Mouse (Mus musculus) kidney, adult 2 months (tissue): Measurements from ENCODE around the gene Naip2. TPM values are rescaled to one million over a fixed set of nuclear protein-coding genes. Genes with fewer than 3 reads are reported as not detected.

Experiments
- DNase-seq: peaks from one replicate; pipeline ENCODE4 v3.0.0; 2021
- H3K27ac ChIP-seq: fragments of 200-500 bp; 2 replicates; pipeline ENCODE4 v1.5.1; 2012; ENCODE audit warnings: low read depth, low read length, control low read depth, inconsistent platforms; ENCODE audit not compliant: insufficient read depth
- H3K27me3 ChIP-seq: fragments of 200-500 bp; replicated peaks from 2 replicates; pipeline ENCODE4 v1.6.1; 2012; ENCODE audit warnings: mild to moderate bottlenecking, moderate library complexity, low read length, inconsistent platforms; ENCODE audit not compliant: control insufficient read depth, insufficient read depth
- H3K36me3 ChIP-seq: fragments of 200-500 bp; 2 replicates; pipeline ENCODE4 v1.6.1; 2012; ENCODE audit warnings: mild to moderate bottlenecking, moderate library complexity, low read length, inconsistent platforms; ENCODE audit not compliant: control insufficient read depth, insufficient read depth
- H3K4me1 ChIP-seq: fragments of 200-500 bp; 2 replicates; pipeline ENCODE4 v1.6.1; 2011; ENCODE audit warnings: low read length; ENCODE audit not compliant: control insufficient read depth, insufficient read depth
- H3K4me3 ChIP-seq: fragments of 200-500 bp; 2 replicates; pipeline ENCODE4 v1.5.1; 2011; ENCODE audit warnings: mild to moderate bottlenecking, low read depth, low read length, control low read depth; ENCODE audit not compliant: insufficient read depth
- CTCF ChIP-seq: fragments of 200-500 bp; conservative IDR thresholded peaks from 2 replicates; pipeline ENCODE4 v1.5.1; 2011; ENCODE audit warnings: low read depth, mild to moderate bottlenecking, control low read depth, low read length, moderate library complexity, mixed read lengths; ENCODE audit not compliant: insufficient read depth, insufficient read length
- POLR2A ChIP-seq: fragments of 200-500 bp; IDR thresholded peaks from one replicate; pipeline ENCODE4 v1.6.1; 2011; ENCODE audit warnings: low read depth, low read length, control low read depth
- WGBS: fragments of 180-500 bp; shearing (Covaris S2); methylation state at CpG from one replicate; pipeline ENCODE4 v1.1.7; 2018; 5-methylcytosine and 5-hydroxymethylcytosine counted together
- polyA plus RNA-seq: library from polyadenylated mRNA; depleted of rRNA; stranded (reverse); fragments of >200 nt; gene quantifications from 2 replicates; pipeline ENCODE4 v1.2.3, GENCODE M21; 2012

Gene Naip2
- polyA plus RNA-seq, 1 experiment = 1.0 TPM

DNA sequence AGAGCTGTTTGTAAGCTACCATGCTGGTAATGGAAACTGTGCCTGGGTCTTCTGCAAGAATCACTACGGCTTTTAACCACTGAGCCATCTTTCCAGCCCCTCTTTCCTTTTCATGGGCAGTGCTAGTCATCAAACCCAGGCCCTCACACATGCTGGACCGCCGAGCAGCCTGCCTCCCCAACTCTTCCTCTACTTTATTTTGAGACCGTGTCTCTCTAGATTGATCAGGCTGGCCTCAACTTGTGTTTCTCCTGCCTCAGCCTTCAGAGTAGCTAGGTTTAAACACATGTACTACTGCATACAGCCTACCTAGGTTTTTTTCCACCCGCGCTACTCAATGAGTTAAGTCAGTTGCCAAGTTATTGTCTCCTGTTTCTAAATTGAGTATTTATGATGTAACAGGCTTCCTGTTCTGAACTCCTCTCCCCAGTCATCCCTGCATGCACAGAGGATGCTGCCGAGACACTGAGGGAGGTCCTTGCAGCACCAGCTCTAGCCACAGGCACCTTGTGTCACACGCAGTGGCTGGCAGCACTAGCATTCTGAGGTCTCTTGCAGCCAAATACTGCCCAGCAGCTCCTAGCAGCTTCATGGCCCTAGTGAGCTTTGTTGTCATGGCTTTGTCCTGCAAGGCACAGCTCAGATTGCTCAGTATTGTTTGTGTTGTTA, 60.1 kb downstream of the Naip2 start:
- peaks cover 4% of the 10 kb centered on the region; the same call in 1 of the 2 replicates for H3K4me1 ChIP-seq
- H3K27ac ChIP-seq = no peak overlapping the region
- H3K36me3 ChIP-seq = no peaks in the 10 kb centered on the region; the same call in none of the 2 replicates
- WGBS = 75% methylated on average over 8 of the region's 8 CpGs
- no peaks in the 10 kb centered on the region for H3K27me3 ChIP-seq
- DNase-seq = no peak
- TF ChIP-seq POLR2A (no peak), CTCF (no peak)
- no peak overlapping the region for H3K4me3 ChIP-seq

DNA sequence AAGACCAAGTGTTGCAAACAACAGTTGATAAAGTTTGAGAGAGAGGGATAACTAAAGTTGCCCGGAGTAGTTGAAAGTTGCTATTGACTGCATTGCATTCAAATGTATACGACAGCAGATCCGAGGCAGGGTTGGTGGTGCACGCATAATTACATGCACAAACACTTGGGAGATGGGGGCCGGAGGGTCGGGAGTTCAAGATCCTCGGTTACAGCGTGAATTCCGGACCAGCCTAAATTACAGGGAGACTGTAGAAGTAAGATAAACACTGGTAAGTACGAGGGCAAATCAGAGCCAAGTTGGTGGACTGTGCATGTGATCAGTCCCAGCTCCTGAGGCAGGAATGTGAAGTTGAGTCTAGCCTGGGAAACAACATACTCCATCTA, 76.6 kb downstream of the Naip2 start:
- 2% methylated on average over 10 of the region's 10 CpGs for WGBS
- Histone ChIP-seq H3K4me1 (no peaks in the 10 kb centered on the region; the same call in 1 of the 2 replicates), H3K27me3 (no peaks in the 10 kb centered on the region), H3K27ac (no peak overlapping the region), H3K36me3 (peaks cover 2% of the 10 kb centered on the region), H3K4me3 (peak overlapping the region; percentile 99)
- no peak for TF ChIP-seq POLR2A
- TF ChIP-seq CTCF = no peak
- DNase-seq = no peak

DNA sequence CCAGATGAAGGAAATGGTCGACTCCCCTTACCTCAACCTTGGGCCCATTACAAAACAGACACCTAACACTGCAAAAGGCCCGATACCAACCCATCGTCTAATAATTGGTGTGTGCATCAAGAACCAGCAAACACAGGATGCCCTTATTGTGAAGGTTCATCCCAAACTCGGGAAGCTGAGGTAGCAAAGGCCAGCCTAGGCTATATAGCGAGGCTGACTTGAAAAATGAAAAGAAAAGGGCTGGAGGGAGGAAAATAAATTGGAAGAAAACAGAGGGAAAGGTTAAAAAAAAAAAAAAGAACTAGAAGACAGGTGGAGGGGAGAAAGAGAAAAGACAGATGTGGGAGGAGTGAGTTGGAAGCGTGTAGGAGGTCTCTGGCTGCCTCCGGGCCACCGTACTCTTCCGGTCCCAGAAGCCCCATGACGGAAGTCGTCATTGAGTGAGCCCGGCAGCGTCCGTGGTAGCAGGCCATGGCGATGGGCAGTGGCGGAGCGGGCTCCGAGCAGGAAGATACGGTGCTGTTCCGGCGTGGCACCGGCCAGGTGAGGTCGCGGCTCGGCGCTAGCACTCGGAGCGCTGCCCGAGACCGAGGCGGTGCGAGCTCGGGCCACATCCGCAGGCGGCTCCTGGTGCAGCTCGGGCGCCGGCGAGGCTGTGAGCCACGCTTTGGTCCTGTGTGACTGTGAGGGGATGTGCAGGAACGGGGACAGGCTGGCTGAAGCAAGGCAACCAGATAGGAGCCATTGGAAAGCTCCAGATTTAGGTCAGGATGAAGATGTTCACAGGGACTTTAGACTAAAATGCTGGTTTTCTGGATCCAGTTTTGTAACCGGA, 77.3 kb downstream of the Naip2 start, which contains the start of gene Smn1:
Gene Smn1 (plus strand): TSS at position 430 of the 835 bp plus-strand sequence.
- 4% methylated on average over 42 of the region's 42 CpGs for WGBS
- peak; percentile 98 for DNase-seq
- Histone ChIP-seq H3K4me1 (no peaks in the 10 kb centered on the region; the same call in 1 of the 2 replicates), H3K36me3 (peaks cover 2% of the 10 kb centered on the region), H3K27ac (no peak within 1 kb of the TSS), H3K27me3 (no peaks in the 10 kb centered on the region), H3K4me3 (peak within 1 kb of the TSS; percentile 99)
- TF ChIP-seq CTCF = no peak
- peak; percentile 54 for TF ChIP-seq POLR2A

DNA sequence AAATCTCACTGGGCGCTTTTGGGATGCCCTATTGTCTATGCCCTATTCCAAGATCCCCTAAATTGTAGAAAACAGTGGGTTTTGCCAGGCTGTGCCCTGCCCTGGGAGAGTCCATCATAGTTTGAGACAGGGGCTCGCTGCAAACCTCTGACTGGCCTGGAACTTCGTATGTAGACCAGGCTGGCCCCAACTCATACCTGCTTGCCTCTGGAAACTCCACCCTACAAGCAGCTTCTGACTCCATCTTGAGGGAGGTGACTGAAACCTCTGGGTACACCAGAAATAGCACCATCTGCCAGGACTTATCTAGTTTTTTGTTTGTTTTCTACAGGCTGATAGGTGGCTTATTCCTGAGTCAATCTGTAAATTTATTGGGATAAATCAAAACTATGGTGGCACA, 77.9 kb downstream of the Naip2 start:
- TF ChIP-seq POLR2A (no peak), CTCF (no peak)

DNA sequence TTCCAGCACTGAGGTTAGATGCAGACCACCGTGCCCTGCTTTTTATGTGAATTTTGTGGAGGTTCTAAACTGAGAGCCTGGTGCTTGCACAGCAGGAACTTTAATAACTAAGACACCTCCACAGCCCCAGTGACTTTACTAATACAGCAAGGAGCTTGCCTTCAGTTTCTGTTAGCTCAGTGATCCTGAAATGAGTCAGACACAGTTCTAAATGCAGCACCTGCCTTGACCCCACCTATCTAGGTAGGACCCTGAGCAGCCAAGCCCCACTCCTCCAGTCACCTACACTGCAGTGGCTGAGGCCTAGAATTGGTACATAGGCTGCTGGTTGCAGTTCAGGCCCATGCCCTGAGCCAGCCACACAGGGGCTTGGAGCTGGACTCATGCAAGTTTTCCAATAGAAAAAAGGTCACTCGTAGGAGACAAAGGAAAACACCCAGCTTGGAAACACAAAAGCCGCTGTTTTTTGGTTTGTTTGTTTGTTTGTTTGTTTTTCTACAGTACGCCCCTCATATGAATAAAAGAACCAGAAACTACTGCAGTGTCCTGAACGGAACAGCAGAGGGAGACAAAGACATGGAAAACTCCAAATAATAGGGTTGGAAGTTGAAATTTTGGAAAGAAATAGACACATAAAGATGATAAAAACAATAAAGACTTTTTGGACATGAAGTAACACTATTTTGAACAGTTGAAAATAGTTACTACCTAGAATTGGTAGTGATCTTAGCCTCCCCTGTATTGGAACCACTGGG, 89.5 kb downstream of the Naip2 start:
- Histone ChIP-seq H3K27ac (no peak overlapping the region), H3K4me3 (no peak overlapping the region), H3K36me3 (no peaks in the 10 kb centered on the region), H3K27me3 (no peaks in the 10 kb centered on the region), H3K4me1 (no peaks in the 10 kb centered on the region)
- 35% methylated on average over 5 of the region's 5 CpGs for WGBS
- no peak for DNase-seq
- TF ChIP-seq CTCF = no peak
- no peak for TF ChIP-seq POLR2A

More for the DNA sequence above, 77.9 kb downstream of the Naip2 start:
- no peaks in the 10 kb centered on the region for H3K27me3 ChIP-seq
- H3K4me1 ChIP-seq = no peaks in the 10 kb centered on the region; the same call in 1 of the 2 replicates
- 92% methylated on average over 3 of the region's 3 CpGs for WGBS
- DNase-seq = no peak
- peaks cover 2% of the 10 kb centered on the region for H3K36me3 ChIP-seq
- H3K4me3 ChIP-seq = no peak overlapping the region
- H3K27ac ChIP-seq = no peak overlapping the region

DNA sequence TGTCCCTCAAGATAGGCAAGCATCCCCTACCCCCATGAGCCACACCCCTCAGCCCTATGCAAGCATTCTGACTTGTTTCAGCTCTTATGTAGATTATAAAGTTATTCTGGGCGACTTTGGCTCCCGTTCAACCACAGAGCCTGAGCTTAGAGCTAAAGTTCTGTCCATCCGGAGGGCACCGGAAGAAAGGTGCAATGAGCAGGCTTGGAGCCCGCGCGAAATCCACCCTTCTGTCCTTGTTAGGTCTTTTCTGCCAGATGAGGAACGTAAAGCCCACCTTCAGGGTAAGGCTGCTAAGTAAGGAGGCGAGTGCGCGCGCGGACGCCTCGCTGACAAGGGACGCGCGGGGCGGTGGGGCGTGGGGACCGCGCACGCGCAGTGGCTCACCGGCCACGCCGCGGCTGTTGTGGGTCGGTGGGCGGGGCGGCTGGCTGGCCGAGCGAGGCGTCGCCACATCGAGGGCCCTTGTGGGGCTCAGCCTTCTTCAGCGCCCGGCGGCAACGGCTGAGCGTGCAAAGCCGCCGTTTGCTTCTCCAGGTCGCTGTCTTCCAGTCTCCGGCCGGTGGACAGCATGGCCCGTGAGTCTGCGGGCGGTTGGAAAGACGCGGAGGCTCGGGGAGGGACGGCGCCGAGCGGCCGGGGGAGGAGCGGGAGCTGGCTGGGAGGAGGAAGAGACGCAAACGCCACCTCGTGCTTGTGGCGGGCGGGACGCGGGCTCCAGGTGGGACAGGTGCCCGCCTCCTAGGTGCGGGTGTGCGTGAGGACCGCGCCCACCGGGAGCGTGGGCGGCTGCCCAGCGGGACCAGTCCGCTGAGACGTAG, 94.0 kb downstream of the Naip2 start, which contains the start of gene Serf1:
Gene Serf1 (plus strand): TSS at position 361 of the 821 bp plus-strand sequence.
- DNase-seq = peak; percentile 86
- no peaks in the 10 kb centered on the region for H3K27me3 ChIP-seq
- TF ChIP-seq POLR2A (no peak), CTCF (no peak)
- WGBS = under 1% methylated on average over 75 of the region's 76 CpGs
- no peak within 1 kb of the TSS for H3K27ac ChIP-seq
- H3K36me3 ChIP-seq = no peaks in the 10 kb centered on the region
- peak within 1 kb of the TSS; percentile 79 for H3K4me3 ChIP-seq
- H3K4me1 ChIP-seq = peaks cover 2% of the 10 kb centered on the region; the same call in 1 of the 2 replicates
